Mouse (Mus musculus) heart, embryonic 14.5 days (tissue): ENCODE data around the gene Vmn2r83. TPM values are rescaled to one million over a fixed set of nuclear protein-coding genes. Genes with fewer than 3 reads are reported as not detected.

Experiments
- ATAC-seq: fragments of 200-750 bp; cut with Nextera tagmentation; 2 replicates; pipeline ENCODE4 v1.8.0; 2017; ENCODE audit warnings: low read depth, moderate TSS enrichment; ENCODE audit not compliant: insufficient number of reproducible peaks, insufficient read depth, low FRiP score
- H3K27ac ChIP-seq, 2 experiments: fragments of 200-500 bp in 1 of 2; fragments of 300-500 bp in 1 of 2; sonication (generic) in 1 of 2; replicated peaks in 1 of 2; 2 replicates each; pipeline ENCODE4 v1.5.1; 2012 to 2014; ENCODE audit warnings: low read depth in 2 of 2, low read length in 2 of 2, control low read depth in 1 of 2, mild to moderate bottlenecking in 1 of 2, mixed read lengths in 1 of 2; ENCODE audit not compliant: control insufficient read depth in 1 of 2, insufficient read depth in 1 of 2
- H3K27me3 ChIP-seq: fragments of 300-500 bp; sonication (generic); 2 replicates; pipeline ENCODE4 v1.6.1; 2014; ENCODE audit warnings: mild to moderate bottlenecking, low read length, control low read depth; ENCODE audit not compliant: control insufficient read depth, insufficient read depth
- H3K36me3 ChIP-seq: fragments of 300-500 bp; sonication (generic); 2 replicates; pipeline ENCODE4 v1.6.1; 2014; ENCODE audit warnings: mild to moderate bottlenecking, control low read depth, low read length, mixed read lengths; ENCODE audit not compliant: control insufficient read depth, insufficient read depth
- H3K4me1 ChIP-seq, 2 experiments: fragments of 200-500 bp in 1 of 2; fragments of 300-500 bp in 1 of 2; sonication (generic) in 1 of 2; 2 replicates each; pipeline ENCODE4 v1.6.1; 2012 to 2014; ENCODE audit warnings: low read length in 2 of 2, control low read depth in 1 of 2, mixed read lengths in 1 of 2; ENCODE audit not compliant: control insufficient read depth in 2 of 2, insufficient read depth in 2 of 2
- H3K4me2 ChIP-seq: fragments of 300-500 bp; sonication (generic); 2 replicates; pipeline ENCODE4 v1.6.1; 2014; ENCODE audit warnings: mild to moderate bottlenecking, low read length
- H3K4me3 ChIP-seq, 2 experiments: fragments of 200-500 bp in 1 of 2; fragments of 300-500 bp in 1 of 2; sonication (generic) in 1 of 2; 2 replicates each; pipeline ENCODE4 v1.5.1; 2012 to 2014; ENCODE audit warnings: low read length in 2 of 2, mild to moderate bottlenecking in 2 of 2, control low read depth in 1 of 2, low read depth in 1 of 2, moderate library complexity in 1 of 2; ENCODE audit not compliant: control insufficient read depth in 1 of 2, insufficient read depth in 1 of 2
- H3K9ac ChIP-seq: fragments of 300-500 bp; sonication (generic); 2 replicates; pipeline ENCODE4 v1.6.1; 2014; ENCODE audit warnings: mild to moderate bottlenecking, low read length
- H3K9me3 ChIP-seq: fragments of 300-500 bp; sonication (generic); 2 replicates; pipeline ENCODE4 v1.6.1; 2016; ENCODE audit warnings: low read length, control low read depth; ENCODE audit not compliant: control insufficient read depth
- WGBS: fragments of 180-500 bp; shearing (Covaris S2); extraction: QIAGEN DNeasy Blood & Tissue Kit; methylation state at CpG from one replicate; pipeline ENCODE4 v1.1.7; 2014; 5-methylcytosine and 5-hydroxymethylcytosine counted together
- polyA plus RNA-seq: library from polyadenylated mRNA; unstranded; fragments of >200 nt; fragmentation: Nextera tagmentation; extraction: Ambion mirVana; gene quantifications from 2 replicates; pipeline ENCODE4 v1.2.1, GENCODE M21; 2014

Gene Vmn2r83
- polyA plus RNA-seq, 1 experiment from 2014 or later: not detected

GRCm38 (mm10) chr10:79525456-79526325, 57.2 kb downstream of the Vmn2r83 start:
- Histone ChIP-seq H3K4me1 (no peaks in the 10 kb centered on the region), H3K4me2 (no peak overlapping the region), H3K36me3 (peaks cover 10% of the 10 kb centered on the region), H3K27me3 (no peaks in the 10 kb centered on the region), H3K9ac (no peak overlapping the region), H3K4me3 (no peak overlapping the region), H3K9me3 (no peaks in the 10 kb centered on the region), H3K27ac (no peak overlapping the region)
- WGBS: 82% methylated on average over 8 of the region's 8 CpGs
- no peak for ATAC-seq

- ATAC-seq: no peak
- WGBS: 90% methylated on average over 12 of the region's 12 CpGs
Measured at GRCm38 (mm10) chr10:79526661-79527452, 58.3 kb downstream of the Vmn2r83 start.

GRCm38 (mm10) chr10:79527453-79527845, 58.9 kb downstream of the Vmn2r83 start:
- H3K36me3 ChIP-seq: peaks cover 10% of the 10 kb centered on the region
- H3K27me3 ChIP-seq: no peaks in the 10 kb centered on the region
- ATAC-seq: no peak
- WGBS: 89% methylated on average over 6 of the region's 6 CpGs
- H3K27ac ChIP-seq: no peak overlapping the region
- no peaks in the 10 kb centered on the region; a peak in 1 of 4 replicates for H3K4me1 ChIP-seq
- no peak overlapping the region for H3K4me3 ChIP-seq
- no peak overlapping the region for H3K4me2 ChIP-seq
- H3K9ac ChIP-seq: no peak overlapping the region
- H3K9me3 ChIP-seq: no peaks in the 10 kb centered on the region

More at GRCm38 (mm10) chr10:79526661-79527452, 58.3 kb downstream of the Vmn2r83 start:
- no peaks in the 10 kb centered on the region for H3K4me1 ChIP-seq
- no peaks in the 10 kb centered on the region for H3K27me3 ChIP-seq
- H3K4me3 ChIP-seq: no peak overlapping the region
- no peaks in the 10 kb centered on the region for H3K9me3 ChIP-seq
- no peak overlapping the region for H3K9ac ChIP-seq
- H3K36me3 ChIP-seq: peaks cover 10% of the 10 kb centered on the region
- no peak overlapping the region for H3K27ac ChIP-seq
- no peak overlapping the region for H3K4me2 ChIP-seq

- Histone ChIP-seq H3K4me1 (peaks cover 0 to 6% of the 10 kb centered on the region in 2 experiments; a peak in 2 of 4 replicates), H3K4me3 (no peak overlapping the region), H3K9ac (no peak overlapping the region), H3K27ac (no peak overlapping the region), H3K4me2 (no peak overlapping the region), H3K9me3 (no peaks in the 10 kb centered on the region), H3K36me3 (peaks cover 10% of the 10 kb centered on the region), H3K27me3 (no peaks in the 10 kb centered on the region)
- WGBS: 77% methylated on average over 3 of the region's 3 CpGs
- ATAC-seq: no peak
Measured at GRCm38 (mm10) chr10:79528081-79528480, 59.5 kb downstream of the Vmn2r83 start.

- no peak for ATAC-seq
Measured at GRCm38 (mm10) chr10:79530241-79530640, 61.7 kb downstream of the Vmn2r83 start.

GRCm38 (mm10) chr10:79530721-79531120, 62.2 kb downstream of the Vmn2r83 start:
- Histone ChIP-seq H3K4me1 (peaks cover 2 to 8% of the 10 kb centered on the region in 2 experiments), H3K36me3 (peaks cover 6% of the 10 kb centered on the region), H3K4me3 (no peak overlapping the region), H3K9ac (no peak overlapping the region), H3K4me2 (no peak overlapping the region), H3K9me3 (no peaks in the 10 kb centered on the region), H3K27ac (no peak overlapping the region), H3K27me3 (no peaks in the 10 kb centered on the region)
- WGBS: 90% methylated on average over 13 of the region's 13 CpGs
- ATAC-seq: no peak

More at GRCm38 (mm10) chr10:79530241-79530640, 61.7 kb downstream of the Vmn2r83 start:
- Histone ChIP-seq H3K27me3 (no peaks in the 10 kb centered on the region), H3K4me3 (no peak overlapping the region), H3K9ac (no peak overlapping the region), H3K4me2 (no peak overlapping the region), H3K27ac (no peak overlapping the region), H3K9me3 (no peaks in the 10 kb centered on the region), H3K36me3 (peaks cover 10% of the 10 kb centered on the region), H3K4me1 (peaks cover 2 to 8% of the 10 kb centered on the region in 2 experiments)
- 61% methylated on average over 8 of the region's 8 CpGs for WGBS

- ATAC-seq: no peak
- Histone ChIP-seq H3K27me3 (no peaks in the 10 kb centered on the region), H3K36me3 (peaks cover 2% of the 10 kb centered on the region), H3K4me1 (peaks cover 2 to 8% of the 10 kb centered on the region in 2 experiments), H3K27ac (no peak overlapping the region), H3K4me3 (no peak overlapping the region), H3K9ac (no peak overlapping the region), H3K4me2 (no peak overlapping the region), H3K9me3 (no peaks in the 10 kb centered on the region)
- 83% methylated on average over 3 of the region's 3 CpGs for WGBS
Measured at GRCm38 (mm10) chr10:79531593-79531992, 63.1 kb downstream of the Vmn2r83 start.
